Mouse (Mus musculus) limb, embryonic 12.5 days (tissue): ENCODE measurements at regions not wholly inside any gene's neighbourhood (a gene's known extent, or its start where the extent isn't known, plus 50 kb on each side); places are given as distances from the start of the nearest gene placed in this dataset. TPM values are rescaled to one million over a fixed set of nuclear protein-coding genes. Genes with fewer than 3 reads are reported as not detected.

ENCODE experiments used
- ATAC-seq: fragments of 200-750 bp; cut with Nextera tagmentation; 2 replicates; pipeline ENCODE4 v1.8.0; 2017; ENCODE audit warnings: low read depth, moderate TSS enrichment; ENCODE audit not compliant: insufficient number of reproducible peaks, insufficient read depth, low FRiP score, low TSS enrichment
- H3K27ac ChIP-seq: fragments of 300-500 bp; sonication (generic); 2 replicates; pipeline ENCODE4 v1.5.1; 2016; ENCODE audit warnings: mild to moderate bottlenecking, moderate library complexity
- H3K27me3 ChIP-seq: fragments of 300-500 bp; sonication (generic); 2 replicates; pipeline ENCODE4 v1.6.1; 2016; ENCODE audit warnings: mild to moderate bottlenecking, moderate library complexity
- H3K36me3 ChIP-seq: fragments of 300-500 bp; sonication (generic); 2 replicates; pipeline ENCODE4 v1.6.1; 2016; ENCODE audit warnings: mild to moderate bottlenecking, moderate library complexity
- H3K4me1 ChIP-seq: fragments of 300-500 bp; sonication (generic); replicated peaks from 2 replicates; pipeline ENCODE4 v1.6.1; 2016
- H3K4me2 ChIP-seq: fragments of 300-500 bp; sonication (generic); 2 replicates; pipeline ENCODE4 v1.6.1; 2016; ENCODE audit warnings: mild to moderate bottlenecking, moderate library complexity
- H3K4me3 ChIP-seq: fragments of 300-500 bp; sonication (generic); replicated peaks from 2 replicates; pipeline ENCODE4 v1.5.1; 2016; ENCODE audit warnings: mild to moderate bottlenecking
- H3K9ac ChIP-seq: fragments of 300-500 bp; sonication (generic); replicated peaks from 2 replicates; pipeline ENCODE4 v1.6.1; 2016; ENCODE audit warnings: mild to moderate bottlenecking, moderate library complexity
- H3K9me3 ChIP-seq: fragments of 300-500 bp; sonication (generic); 2 replicates; pipeline ENCODE4 v1.6.1; 2016; ENCODE audit warnings: mild to moderate bottlenecking, moderate library complexity
- WGBS: fragments of 180-500 bp; shearing (Covaris S2); methylation state at CpG from one replicate; pipeline ENCODE4 v1.1.7; 2016; 5-methylcytosine and 5-hydroxymethylcytosine counted together
- microRNA-seq: library from miRNA; unstranded; fragments of <30 nt; microRNA quantifications from one replicate; pipeline ENCODE4, GENCODE M21; 2017

- Histone ChIP-seq H3K27me3 (no peaks in the 10 kb centered on the region), H3K9me3 (no peaks in the 10 kb centered on the region), H3K4me1 (no peaks in the 10 kb centered on the region), H3K36me3 (no peaks in the 10 kb centered on the region), H3K9ac (no peak overlapping the region), H3K4me3 (no peak overlapping the region), H3K27ac (no peak overlapping the region), H3K4me2 (no peak overlapping the region)
- ATAC-seq = no peak
- WGBS = 77% methylated on average over 9 of the region's 9 CpGs
Observed at GRCm38 (mm10) chr8:36028121-36028955, 262.7 kb downstream of the Gm19410 start.

GRCm38 (mm10) chr8:36029445-36029844, 263.9 kb downstream of the Gm19410 start:
- 77% methylated on average over 2 of the region's 2 CpGs for WGBS

GRCm38 (mm10) chr8:36030237-36030636, 264.6 kb downstream of the Gm19410 start:
- H3K27ac ChIP-seq = no peak overlapping the region
- no peak overlapping the region for H3K9ac ChIP-seq
- ATAC-seq = no peak
- H3K4me1 ChIP-seq = no peaks in the 10 kb centered on the region
- H3K4me3 ChIP-seq = no peak overlapping the region
- H3K4me2 ChIP-seq = no peak overlapping the region
- WGBS = 69% methylated on average over 3 of the region's 3 CpGs
- no peaks in the 10 kb centered on the region for H3K9me3 ChIP-seq
- H3K27me3 ChIP-seq = no peaks in the 10 kb centered on the region
- no peaks in the 10 kb centered on the region for H3K36me3 ChIP-seq

More at GRCm38 (mm10) chr8:36029445-36029844, 263.9 kb downstream of the Gm19410 start:
- Histone ChIP-seq H3K9me3 (no peaks in the 10 kb centered on the region), H3K9ac (no peak overlapping the region), H3K27me3 (no peaks in the 10 kb centered on the region), H3K4me1 (no peaks in the 10 kb centered on the region), H3K27ac (no peak overlapping the region), H3K4me3 (no peak overlapping the region), H3K4me2 (no peak overlapping the region), H3K36me3 (no peaks in the 10 kb centered on the region)
- no peak for ATAC-seq

- no peak for ATAC-seq
- 79% methylated on average over 10 of the region's 10 CpGs for WGBS
- no peak overlapping the region for H3K4me2 ChIP-seq
- no peaks in the 10 kb centered on the region for H3K9me3 ChIP-seq
- H3K36me3 ChIP-seq = no peaks in the 10 kb centered on the region
- no peak overlapping the region for H3K27ac ChIP-seq
- no peaks in the 10 kb centered on the region for H3K4me1 ChIP-seq
- no peak overlapping the region for H3K9ac ChIP-seq
- no peaks in the 10 kb centered on the region for H3K27me3 ChIP-seq
- H3K4me3 ChIP-seq = no peak overlapping the region
Observed at GRCm38 (mm10) chr8:36031966-36032719, 266.6 kb downstream of the Gm19410 start.

GRCm38 (mm10) chr8:36035339-36035738, 269.7 kb downstream of the Gm19410 start:
- ATAC-seq = no peak
- no peak overlapping the region for H3K4me3 ChIP-seq
- 86% methylated on average over 7 of the region's 7 CpGs for WGBS
- H3K4me2 ChIP-seq = no peak overlapping the region
- H3K9ac ChIP-seq = no peak overlapping the region
- no peaks in the 10 kb centered on the region for H3K36me3 ChIP-seq
- no peak overlapping the region for H3K27ac ChIP-seq
- H3K9me3 ChIP-seq = peaks cover 5% of the 10 kb centered on the region; the same call in 1 of the 2 replicates
- H3K27me3 ChIP-seq = no peaks in the 10 kb centered on the region
- no peaks in the 10 kb centered on the region for H3K4me1 ChIP-seq

- Histone ChIP-seq H3K9me3 (peaks cover 5% of the 10 kb centered on the region; the same call in 1 of the 2 replicates), H3K27me3 (no peaks in the 10 kb centered on the region), H3K4me2 (no peak overlapping the region), H3K4me1 (no peaks in the 10 kb centered on the region), H3K36me3 (no peaks in the 10 kb centered on the region), H3K9ac (no peak overlapping the region), H3K4me3 (no peak overlapping the region), H3K27ac (no peak overlapping the region)
- WGBS = 63% methylated on average over 6 of the region's 6 CpGs
- ATAC-seq = no peak
Observed at GRCm38 (mm10) chr8:36036271-36036670, 270.7 kb downstream of the Gm19410 start.

GRCm38 (mm10) chr8:36041222-36041864, 275.8 kb downstream of the Gm19410 start:
- Histone ChIP-seq H3K4me1 (no peaks in the 10 kb centered on the region), H3K36me3 (no peaks in the 10 kb centered on the region), H3K27ac (no peak overlapping the region), H3K9me3 (peaks cover 5% of the 10 kb centered on the region; the same call in 1 of the 2 replicates), H3K4me3 (no peak overlapping the region), H3K9ac (no peak overlapping the region), H3K4me2 (no peak overlapping the region), H3K27me3 (no peaks in the 10 kb centered on the region)
- no peak for ATAC-seq
- 72% methylated on average over 6 of the region's 6 CpGs for WGBS

- H3K9ac ChIP-seq = no peak overlapping the region
- WGBS = 82% methylated on average over 4 of the region's 4 CpGs
- H3K36me3 ChIP-seq = no peaks in the 10 kb centered on the region
- ATAC-seq = no peak
- no peak overlapping the region for H3K4me2 ChIP-seq
- H3K4me1 ChIP-seq = no peaks in the 10 kb centered on the region
- H3K27ac ChIP-seq = no peak overlapping the region
- H3K9me3 ChIP-seq = peaks cover 5% of the 10 kb centered on the region; the same call in 1 of the 2 replicates
- no peaks in the 10 kb centered on the region for H3K27me3 ChIP-seq
- no peak overlapping the region for H3K4me3 ChIP-seq
Observed at GRCm38 (mm10) chr8:36042594-36042993, 277.0 kb downstream of the Gm19410 start.

Small RNA genes in the stretch of these regions (microRNA-seq; reads per million reads assigned to microRNA genes)
- gene Gm22030 = not detected
